Mouse (Mus musculus): ENCODE results near the gene Tnfsf10.
"Not testable (repeated sequence)": the region's sequence is repeated elsewhere in the genome, so short reads cannot be mapped to it uniquely, and the experiment has no call there.

Tnfsf10 gene

DNA sequence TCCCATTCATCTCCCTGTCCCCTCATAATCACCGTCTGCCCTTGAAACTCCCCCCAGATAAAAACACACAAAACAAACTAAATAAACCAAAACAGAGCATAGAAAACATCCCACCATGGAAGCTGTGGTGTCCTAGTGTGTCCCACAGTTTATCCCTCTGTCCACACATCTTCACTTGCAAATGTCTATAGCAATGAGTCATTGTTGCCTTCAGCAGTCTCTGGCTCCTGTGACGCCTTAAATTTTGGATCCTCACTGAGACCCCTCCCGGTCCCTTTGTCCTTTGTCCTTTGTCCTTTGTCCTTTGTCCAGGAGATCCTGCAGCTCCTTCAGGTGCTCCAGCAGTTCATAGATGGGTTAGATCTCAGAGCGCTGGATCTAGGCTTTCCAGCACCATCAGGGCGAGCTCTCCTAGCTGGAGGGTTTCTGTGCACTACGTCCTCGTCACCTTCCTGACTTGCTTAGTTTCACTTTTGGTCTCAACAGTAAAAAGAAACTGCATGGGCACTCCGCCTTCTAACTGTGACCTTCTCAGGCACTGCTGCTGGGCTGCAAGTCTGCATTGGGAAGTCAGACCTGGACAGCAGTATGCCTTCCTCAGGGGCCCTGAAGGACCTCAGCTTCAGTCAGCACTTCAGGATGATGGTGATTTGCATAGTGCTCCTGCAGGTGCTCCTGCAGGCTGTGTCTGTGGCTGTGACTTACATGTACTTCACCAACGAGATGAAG, at the start of gene Tnfsf10:
Gene Tnfsf10, plus strand, starts transcription at position 470 of the 729 bp plus-strand sequence.
- no peak for DNase-seq

DNA sequence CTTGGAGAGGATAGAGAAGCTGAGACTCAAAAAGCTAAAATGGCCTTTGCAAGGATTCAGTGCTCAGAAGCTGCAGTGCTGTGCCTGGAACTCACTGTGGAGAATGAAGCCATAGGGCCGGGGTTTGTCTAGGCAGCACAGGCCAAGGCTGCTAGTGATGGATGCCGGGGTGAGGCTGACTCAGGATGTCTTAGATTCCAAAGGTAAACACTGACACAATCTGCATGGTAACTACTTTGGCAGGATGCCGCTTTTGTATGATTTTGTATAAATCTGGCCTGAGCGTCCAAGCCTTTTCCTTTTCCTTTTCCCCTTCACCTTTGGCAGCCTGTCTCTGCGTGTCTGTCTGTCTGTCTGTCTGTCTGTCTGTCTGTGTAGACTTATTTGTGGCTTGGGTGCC, 49.5 kb upstream of the Tnfsf10 start:
- DNase-seq = no peak

DNA sequence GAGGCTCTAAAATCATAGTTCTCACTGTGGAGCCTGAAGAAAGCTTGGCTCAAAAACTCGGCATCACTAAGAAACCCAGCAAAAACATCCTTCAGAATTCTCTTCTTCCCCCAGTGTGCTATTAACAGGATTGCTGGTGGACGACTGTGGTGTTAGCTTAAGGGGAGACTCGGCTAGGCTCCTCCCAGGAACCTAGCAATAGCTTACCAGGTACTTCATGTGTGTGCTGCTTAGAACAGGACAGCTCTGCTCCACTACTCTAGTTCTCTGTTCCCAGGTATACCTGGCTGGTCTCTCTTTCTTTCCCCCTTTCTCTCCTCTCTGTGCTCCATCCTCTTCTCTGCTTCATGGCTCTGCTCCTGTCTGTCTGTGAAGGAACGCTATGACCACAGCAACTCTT, 48.9 kb upstream of the Tnfsf10 start:
- no peak for DNase-seq

DNA sequence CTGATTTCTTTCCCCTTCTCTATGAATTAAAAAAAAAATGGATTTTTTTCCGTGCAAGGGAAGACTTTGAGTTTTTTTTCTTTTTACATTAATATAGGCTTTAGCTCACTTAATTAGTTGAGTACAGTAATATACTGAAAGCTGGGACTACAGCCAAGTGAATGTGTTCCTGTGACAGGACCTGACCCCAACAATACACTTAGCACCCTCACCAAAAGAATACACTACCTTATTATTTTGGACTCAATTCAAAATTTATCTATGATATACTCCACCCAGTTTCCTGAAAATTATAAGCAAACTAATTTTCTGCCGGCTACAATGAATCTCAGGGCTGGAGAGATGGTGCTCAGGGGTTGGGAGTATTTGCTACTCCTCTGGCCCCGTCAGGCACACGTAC, 47.7 kb upstream of the Tnfsf10 start:
- no peak for DNase-seq

DNA sequence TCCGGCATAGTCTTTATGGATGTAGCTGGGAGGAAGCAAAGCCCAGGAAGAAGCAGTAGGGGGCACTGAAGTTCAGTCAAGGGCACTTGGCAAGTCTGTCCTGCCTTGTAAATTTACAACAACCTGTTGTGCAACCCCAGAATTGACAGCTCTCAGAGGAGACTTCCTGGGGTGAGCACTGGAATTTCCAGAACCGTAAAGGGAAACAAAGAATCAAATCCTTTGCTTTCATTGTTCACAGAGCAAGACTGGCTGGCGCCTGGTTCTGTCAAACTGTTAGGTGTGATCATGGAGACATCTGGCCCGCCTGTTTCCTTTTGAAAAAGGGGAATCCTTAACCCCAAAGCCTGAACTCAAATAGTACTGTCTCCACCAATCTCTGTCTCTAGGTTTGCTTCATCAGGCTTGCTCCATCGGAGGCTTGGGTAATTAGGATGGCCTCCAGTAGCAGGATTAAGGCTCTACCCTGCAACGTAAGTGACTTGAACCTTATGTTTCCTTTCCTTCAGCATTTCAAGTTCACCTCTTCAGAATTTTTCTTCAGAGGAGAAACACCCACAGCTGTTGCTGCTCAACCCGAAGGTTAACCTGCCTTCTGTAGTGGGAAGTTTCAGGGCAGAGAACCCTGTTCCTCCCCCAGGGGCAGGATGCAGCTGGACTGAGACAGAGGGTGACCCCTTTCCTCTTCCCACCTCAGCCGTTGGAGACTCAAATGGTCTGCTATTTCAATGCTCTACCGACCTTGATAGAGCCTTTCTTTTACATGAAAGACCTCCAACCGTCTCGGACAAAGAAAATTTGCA, 46.5 kb upstream of the Tnfsf10 start:
- DNase-seq = no peak

DNA sequence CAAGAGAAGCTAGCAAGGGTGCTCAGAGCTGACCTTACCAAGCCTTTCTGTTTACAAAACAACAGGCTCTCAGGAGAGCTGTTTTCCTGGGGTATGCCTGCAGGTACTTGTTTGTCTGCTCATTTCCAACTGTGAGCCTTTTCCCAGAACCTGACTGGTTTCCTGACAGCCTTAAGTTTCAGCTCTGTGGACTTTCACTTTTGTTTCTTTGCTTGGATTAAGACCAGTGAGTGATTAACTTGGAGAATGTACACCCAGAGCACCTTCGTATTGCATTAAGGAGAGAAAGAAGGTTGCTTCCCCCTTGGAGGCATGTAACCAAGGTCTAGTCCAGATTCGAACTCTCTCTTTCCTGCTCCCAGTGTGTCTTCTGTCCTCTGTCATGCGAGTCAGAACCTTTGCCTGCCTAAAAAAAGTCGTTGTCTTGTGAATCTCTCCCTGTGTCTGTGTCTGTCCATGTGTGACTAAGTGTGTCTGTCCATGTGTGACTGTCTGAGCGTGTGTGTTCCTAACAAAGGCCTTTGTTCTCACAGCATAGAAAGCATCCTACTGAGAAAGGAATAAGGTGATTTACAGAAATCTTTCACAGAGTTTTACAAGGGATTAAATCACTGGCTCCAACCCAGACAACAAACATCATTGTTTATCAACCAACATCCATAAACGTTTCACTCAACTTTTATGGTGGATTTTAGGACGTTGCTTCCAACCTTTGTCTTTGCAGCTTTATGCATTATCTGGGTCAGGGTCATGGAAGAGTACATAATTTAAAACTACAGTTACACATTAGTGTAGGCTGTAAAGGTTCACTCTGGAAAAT, 43.7 kb upstream of the Tnfsf10 start:
- DNase-seq = no peak

DNA sequence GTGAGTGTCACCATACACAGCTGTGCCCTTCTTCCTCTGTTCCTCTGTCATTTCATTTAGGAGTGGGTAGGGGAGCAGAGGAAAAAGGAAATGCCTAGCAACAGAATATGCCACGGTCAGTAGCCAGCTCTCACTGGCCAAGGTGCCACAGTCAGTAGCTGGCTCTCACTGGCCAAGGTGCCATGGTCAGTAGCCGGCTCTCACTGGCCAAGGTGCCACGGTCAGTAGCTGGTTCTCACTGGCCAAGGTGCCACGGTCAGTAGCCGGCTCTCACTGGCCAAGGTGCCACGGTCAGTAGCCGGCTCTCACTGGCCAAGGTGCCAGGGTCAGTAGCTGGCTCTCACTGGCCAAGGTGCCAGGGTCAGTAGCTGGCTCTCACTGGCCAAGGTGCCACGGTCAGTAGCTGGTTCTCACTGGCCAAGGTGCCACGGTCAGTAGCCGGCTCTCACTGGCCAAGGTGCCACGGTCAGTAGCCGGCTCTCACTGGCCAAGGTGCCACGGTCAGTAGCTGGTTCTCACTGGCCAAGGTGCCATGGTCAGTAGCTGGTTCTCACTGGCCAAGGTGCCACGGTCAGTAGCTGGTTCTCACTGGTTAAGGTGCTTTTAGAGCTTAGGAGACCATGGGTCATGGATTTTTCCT, 37.4 kb upstream of the Tnfsf10 start:
- not testable (repeated sequence) for DNase-seq

DNA sequence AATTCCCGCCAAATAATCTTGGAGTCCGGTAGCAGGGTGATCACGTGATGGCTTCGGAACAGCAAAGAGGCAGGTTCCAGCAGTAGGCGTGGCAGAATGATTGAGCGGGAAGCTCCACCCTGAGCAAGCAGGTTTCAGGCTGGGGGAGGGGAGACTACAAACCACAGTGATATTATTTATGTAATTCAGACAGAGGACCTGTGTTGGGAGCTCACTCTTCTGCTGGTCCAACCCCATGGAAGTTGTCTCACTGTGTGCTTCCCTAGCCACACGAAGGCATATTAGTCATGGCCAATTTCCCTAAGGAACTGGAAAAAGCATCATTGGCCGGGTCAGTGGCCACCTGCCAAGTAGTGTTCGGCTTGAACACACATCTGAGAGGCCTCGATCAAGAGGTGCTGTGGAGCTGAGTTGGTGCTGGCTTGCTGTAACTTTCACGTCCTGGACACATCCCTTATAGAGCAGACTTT, 36.5 kb upstream of the Tnfsf10 start:
- peak; percentile 19 to 31 for DNase-seq

DNA sequence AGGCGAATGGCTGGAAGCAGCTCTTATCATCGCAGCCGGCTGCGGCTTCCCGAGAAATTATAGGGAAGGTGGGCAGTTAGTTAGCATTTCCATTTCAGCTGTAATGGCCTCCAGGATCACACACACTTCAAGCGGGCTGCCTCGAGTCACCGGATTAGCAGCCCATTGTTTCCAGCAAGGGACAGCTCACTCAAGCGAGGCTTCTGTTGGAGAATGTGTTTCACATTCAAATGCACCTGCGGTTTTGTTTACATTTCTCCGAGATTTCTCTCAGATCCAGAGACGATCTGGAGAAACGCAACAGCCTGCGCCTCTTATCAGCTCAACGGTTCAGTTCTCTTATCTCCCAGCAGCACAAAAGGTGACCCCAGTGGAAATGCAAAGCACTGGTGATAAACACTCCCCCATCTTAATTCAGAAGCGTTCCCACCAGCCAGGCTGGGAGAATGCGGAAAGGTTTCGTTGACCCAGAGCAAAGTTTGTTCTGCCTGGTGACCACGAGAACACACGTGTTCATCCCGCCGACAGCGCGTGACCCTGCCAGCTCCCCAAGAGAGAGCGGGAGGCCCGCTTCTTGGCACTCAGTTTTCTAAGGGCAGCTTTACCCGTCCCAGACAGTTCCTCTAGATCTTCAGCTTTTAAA, 33.6 kb upstream of the Tnfsf10 start:
- DNase-seq = peak; percentile 22 to 26

DNA sequence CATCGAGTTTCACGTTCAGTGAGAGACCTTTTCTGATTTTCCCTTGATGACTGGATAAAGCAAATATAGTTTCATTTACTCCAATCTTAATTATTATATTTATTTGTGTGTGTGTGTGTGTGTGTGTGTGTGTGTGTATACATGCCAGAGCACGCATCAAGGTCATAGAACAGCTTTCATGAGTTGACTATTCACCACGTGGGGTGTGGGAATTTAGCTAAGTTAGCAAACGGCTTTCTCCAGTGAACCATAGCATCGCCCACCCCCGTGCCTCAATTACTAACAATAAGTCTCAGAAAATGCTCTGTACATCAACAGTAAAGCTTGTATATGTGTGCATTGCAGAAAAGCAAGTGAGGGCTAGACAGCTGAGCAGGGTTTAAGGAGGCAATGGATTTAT, 33.0 kb upstream of the Tnfsf10 start:
- no peak for DNase-seq

DNA sequence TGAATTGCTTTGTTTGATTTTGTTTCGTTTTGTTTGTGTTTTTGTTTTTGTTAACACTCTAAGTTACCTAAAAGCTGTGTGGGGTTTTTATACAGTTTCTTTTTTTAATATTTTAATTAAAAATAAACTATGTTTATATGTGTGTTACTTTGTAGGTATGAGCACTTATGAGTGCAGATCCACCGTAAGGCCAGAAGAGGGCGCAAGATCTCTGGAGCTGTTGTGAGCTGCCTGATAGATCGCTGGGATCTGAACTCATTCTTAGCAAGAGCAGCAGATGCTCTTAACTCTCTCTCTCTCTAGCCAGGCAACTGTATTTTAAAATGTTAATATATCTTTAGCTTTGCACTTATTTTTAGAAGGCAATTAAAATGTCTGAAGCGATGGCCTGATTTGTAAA, 32.6 kb upstream of the Tnfsf10 start:
- DNase-seq = peak; percentile 20 to 25

DNA sequence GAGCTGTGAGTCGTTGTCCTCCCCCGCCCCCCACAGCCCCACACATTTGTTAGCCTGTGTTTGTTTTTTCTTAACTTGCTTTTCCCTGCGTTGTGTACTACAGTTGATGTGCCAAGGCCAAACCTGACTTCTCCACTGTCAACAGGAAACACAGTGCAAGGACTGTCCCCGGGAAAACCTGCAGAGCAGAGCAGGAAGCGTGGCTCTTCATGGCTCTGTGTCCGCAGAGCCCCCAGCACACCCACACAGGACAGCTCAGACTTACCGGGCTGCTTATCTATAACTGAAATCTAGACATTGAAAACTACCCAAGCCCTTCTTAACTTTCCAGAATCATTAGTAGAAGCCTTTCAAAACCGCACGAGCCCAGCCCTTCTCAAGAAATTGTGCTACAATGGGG, 31.8 kb upstream of the Tnfsf10 start:
- no peak for DNase-seq

DNA sequence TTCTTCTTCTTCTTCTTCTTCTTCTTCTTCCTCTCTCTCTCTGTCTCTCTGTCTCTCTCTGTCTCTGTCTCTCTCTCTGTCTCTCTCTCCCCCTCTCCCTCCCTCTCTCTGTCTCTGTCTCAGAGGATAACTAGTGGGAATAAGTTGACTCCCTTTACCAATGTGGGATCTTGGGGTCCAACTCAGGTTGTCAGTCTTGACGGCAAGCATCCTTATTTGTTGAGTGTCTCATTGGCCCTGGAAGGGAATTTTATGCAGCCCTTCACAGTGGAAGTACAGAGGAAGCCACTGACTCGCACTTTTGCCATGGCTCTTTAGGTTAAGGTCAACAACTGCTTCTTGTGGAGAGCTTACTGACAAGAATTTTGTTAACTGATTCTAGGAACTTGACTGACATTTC, 28.5 kb upstream of the Tnfsf10 start:
- no peak for DNase-seq

DNA sequence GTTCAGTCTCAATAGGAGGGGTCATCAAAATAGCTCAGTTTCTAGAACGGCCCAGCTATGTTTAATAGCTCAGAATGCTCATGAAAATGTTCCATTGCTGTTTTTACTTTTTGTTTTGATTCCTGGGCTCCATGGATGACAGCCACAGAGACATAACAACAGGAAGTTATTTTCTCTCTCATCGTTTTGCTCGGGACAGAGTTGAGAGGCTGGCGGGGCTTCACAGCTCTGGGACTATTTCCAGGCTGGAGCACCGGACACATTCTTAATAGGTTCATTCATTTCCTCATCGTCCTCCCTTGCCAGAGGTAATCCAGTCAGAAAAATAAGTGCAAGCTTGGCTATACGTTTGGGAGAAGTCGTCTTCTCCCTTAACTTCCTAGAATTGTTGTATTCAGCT, 27.9 kb upstream of the Tnfsf10 start:
- no peak for DNase-seq

DNA sequence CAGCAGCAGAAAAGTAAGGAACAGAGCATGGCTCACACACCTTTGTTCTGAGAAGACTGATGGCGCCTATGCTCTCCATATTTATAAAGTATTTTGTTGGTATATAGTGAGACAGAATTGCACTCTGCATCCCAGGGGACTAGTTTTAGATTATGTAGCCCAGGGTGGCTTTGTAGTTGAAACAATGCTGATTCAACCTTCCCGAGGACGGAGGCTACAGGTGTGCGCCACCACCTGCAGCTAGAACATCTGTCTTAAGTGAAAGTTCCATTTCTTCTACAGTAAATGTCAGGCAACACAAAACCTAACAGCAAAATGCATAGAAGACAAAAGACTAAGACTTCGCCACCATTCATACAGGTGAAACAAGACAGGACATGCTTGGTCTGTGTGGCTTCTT, 26.5 kb upstream of the Tnfsf10 start:
- no peak for DNase-seq

DNA sequence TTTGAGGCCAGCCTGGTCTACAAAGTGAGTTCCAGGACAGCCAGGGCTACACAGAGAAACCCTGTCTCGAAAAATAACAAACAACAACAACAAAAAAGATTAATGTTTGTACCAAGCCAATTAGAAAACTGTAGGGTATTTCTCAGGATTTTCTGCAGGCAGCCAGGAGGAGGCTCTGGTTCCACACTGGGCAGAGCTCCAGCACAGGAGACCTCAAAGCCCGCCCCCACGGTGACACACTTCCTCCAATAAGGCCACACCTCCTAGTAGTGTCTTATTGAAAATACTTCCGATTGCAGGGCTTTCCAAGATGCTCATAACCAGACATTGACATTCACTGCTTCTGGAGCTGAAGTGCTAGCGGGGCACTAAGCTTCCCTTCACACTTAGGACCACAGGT, 25.9 kb upstream of the Tnfsf10 start:
- not testable (repeated sequence) for DNase-seq

DNA sequence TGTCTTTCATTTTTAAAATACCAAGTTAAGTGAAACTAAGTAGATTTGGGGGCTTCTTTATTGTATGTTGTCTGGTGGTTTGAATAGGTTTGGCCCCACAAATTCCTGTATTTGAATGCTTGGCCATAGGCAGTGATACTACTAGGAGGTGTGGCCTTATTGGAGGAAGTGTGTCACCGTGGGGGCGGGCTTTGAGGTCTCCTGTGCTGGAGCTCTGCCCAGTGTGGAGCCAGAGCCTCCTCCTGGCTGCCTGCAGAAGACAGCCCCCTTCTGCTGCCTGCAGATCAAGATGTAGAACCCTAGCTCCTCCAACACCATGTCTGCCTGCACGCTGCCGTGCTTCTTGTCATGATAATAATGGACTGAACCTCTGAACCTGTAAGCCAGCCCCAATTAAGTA, 25.4 kb upstream of the Tnfsf10 start:
- DNase-seq = peak in 1 of 2 experiments; percentile 7

DNA sequence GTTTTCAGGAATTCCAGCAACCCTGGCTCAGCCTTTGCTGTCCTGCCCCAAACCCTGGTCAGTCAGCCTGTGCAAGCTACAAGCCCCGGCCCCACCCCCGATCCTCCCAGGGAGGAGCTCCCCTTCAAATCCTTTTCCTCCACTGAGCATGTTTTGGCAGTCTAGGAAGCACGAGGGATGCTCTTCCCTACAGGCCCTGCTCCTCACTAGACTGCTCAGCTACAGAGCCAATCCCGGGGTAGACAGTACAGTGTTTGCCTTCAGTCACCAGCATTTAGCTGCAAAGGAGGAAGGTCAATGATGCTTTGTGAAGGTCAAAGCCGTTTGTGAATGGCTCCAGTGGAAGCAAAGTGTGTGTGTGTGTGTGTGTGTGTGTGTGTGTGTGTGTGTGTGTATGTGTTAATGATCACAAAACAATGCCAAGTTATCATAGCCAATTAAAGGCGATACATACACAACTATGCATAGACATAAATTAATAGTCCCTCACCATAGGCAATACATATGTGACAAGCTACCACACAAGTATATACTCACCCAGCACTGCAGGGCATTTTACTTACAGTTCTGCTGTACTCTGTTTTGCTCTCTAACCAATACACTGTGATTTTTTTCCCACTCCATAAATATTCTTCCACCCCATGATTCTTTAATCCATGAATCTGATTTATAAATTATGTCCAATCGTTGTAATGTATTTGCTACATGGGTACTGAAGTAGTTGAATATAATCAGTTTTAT, 23.0 kb upstream of the Tnfsf10 start:
- DNase-seq = no peak

DNA sequence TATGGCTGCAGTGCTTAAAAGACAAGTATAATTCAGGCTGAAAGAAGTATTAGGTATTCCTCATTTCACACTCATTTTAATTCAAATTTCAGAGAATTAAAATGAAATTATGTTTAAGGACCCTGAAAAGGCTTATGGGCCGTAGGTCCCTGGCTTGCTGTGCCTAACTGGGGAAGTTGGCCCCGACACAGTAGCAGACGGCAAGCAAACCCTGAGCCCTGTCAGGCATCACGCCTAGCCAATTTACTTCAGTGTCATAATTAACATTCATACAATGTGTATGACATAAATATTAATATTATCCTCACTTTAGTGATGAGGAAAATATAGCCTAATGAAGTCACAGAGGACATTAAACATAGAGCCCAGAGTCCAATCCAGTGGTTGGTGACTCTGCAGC, 16.4 kb upstream of the Tnfsf10 start:
- peak; percentile 51 to 56 for DNase-seq

DNA sequence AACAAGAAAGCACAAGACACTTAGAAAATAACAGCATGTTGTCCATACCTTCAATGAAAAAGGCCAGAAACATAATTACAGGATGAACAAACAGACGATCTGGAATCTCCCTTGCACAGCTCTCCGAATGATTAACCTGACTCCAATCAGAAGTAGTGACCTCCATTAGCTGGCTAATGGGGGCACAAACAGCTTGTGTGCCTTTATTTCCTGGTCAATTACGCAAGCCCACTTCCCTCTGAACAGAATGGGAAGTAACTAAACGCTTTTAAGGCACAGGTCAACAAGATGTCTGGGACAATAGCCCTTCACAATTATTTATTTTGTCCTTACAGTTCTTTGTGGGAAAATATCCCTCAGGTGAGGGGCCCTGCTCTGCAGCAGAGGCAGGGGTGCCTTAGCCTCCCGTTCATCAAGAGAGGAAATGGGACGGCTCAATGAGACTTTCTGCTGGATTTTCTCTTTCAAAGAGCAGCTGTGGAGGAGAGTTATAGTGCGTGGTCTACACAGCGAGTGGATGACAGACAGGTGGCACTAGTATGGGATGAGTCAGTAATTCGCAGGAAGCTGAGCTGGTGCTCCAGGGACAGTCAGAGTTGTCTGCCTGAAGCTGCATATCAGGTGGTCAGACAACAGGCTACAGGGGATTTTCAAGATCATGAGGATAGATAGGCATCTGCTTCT, 14.3 kb upstream of the Tnfsf10 start:
- DNase-seq = no peak

DNA sequence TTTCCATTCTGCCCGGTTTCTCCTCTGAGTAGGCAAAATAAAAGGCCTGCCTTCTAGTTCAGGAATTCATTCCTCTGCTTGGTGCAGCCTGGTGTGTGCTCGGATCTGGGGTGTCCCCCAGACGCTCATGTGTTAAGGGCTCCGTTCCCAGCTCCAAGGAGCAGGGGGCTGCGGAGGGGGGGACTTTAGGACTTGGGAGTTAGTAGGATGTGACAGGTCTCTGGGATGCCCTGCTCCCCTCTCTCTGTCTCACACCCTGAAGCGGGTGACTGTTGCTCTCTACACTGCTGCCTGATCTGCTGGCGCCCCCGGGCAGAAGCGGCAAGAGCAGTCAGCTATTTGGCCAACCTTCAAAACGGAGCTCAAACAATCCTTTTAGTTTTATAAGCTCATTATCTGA, 10.0 kb upstream of the Tnfsf10 start:
- no peak for DNase-seq

Data from cerebellum, postnatal 10 days (tissue).